Mouse (Mus musculus): ENCODE data around the gene Clasp2. TPM values are rescaled to one million over a fixed set of nuclear protein-coding genes. Genes with fewer than 3 reads are reported as not detected.
"Not testable (repeated sequence)": the region's sequence is repeated elsewhere in the genome, so short reads cannot be mapped to it uniquely, and the experiment has no call there.

The Clasp2 gene
- total RNA-seq, 2 experiments from 2014 or later = 36.9 to 44.7 TPM

- peak; percentile 68 for ATAC-seq (replicated peaks; ENCODE audit: poor library complexity, severe bottlenecking)
These were observed 70.8 kb downstream of the Clasp2 start for GRCm38 (mm10) chr9:113811957-113812670.

GRCm38 (mm10) chr9:113812671-113813001 lies 71.4 kb downstream of the Clasp2 start:
- ATAC-seq (replicated peaks; ENCODE audit: poor library complexity, severe bottlenecking) = no peak

GRCm38 (mm10) chr9:113813086-113813485 lies 71.8 kb downstream of the Clasp2 start:
- no peak for ATAC-seq (replicated peaks; ENCODE audit: poor library complexity, severe bottlenecking)

- ATAC-seq (replicated peaks; ENCODE audit: poor library complexity, severe bottlenecking) = no peak
These were observed 74.6 kb downstream of the Clasp2 start for GRCm38 (mm10) chr9:113815836-113816235.

GRCm38 (mm10) chr9:113822150-113822549 lies 80.9 kb downstream of the Clasp2 start:
- no peak for ATAC-seq (replicated peaks; ENCODE audit: poor library complexity, severe bottlenecking)

- ATAC-seq (replicated peaks; ENCODE audit: poor library complexity, severe bottlenecking) = no peak
These were observed 87.4 kb downstream of the Clasp2 start for GRCm38 (mm10) chr9:113828719-113829118.

GRCm38 (mm10) chr9:113830219-113830618 lies 88.9 kb downstream of the Clasp2 start:
- peak; percentile 59 for ATAC-seq (replicated peaks; ENCODE audit: poor library complexity, severe bottlenecking)

GRCm38 (mm10) chr9:113833481-113833880 lies 92.2 kb downstream of the Clasp2 start:
- ATAC-seq (replicated peaks; ENCODE audit: poor library complexity, severe bottlenecking) = no peak

GRCm38 (mm10) chr9:113837001-113837400 lies 95.7 kb downstream of the Clasp2 start:
- ATAC-seq (replicated peaks; ENCODE audit: poor library complexity, severe bottlenecking) = peak; percentile 71

GRCm38 (mm10) chr9:113837461-113837860 lies 96.2 kb downstream of the Clasp2 start:
- ATAC-seq (replicated peaks; ENCODE audit: poor library complexity, severe bottlenecking) = peak; percentile 73

- no peak for ATAC-seq (replicated peaks; ENCODE audit: poor library complexity, severe bottlenecking)
These were observed 102.8 kb downstream of the Clasp2 start for GRCm38 (mm10) chr9:113844029-113844428.

GRCm38 (mm10) chr9:113855441-113855840 lies 114.2 kb downstream of the Clasp2 start:
- no peak for ATAC-seq (replicated peaks; ENCODE audit: poor library complexity, severe bottlenecking)

GRCm38 (mm10) chr9:113857281-113857928 lies 116.1 kb downstream of the Clasp2 start:
- no peak for ATAC-seq (replicated peaks; ENCODE audit: poor library complexity, severe bottlenecking)

GRCm38 (mm10) chr9:113857929-113858440 lies 116.7 kb downstream of the Clasp2 start:
- no peak for ATAC-seq (replicated peaks; ENCODE audit: poor library complexity, severe bottlenecking)

- peak; percentile 96 for ATAC-seq (replicated peaks; ENCODE audit: poor library complexity, severe bottlenecking)
These were observed 118.1 kb downstream of the Clasp2 start for GRCm38 (mm10) chr9:113859420-113859819.

GRCm38 (mm10) chr9:113863370-113863999 lies 122.2 kb downstream of the Clasp2 start:
- no peak for ATAC-seq (replicated peaks; ENCODE audit: poor library complexity, severe bottlenecking)

- ATAC-seq (replicated peaks; ENCODE audit: poor library complexity, severe bottlenecking) = no peak
These were observed 126.7 kb downstream of the Clasp2 start for GRCm38 (mm10) chr9:113867951-113868350.

GRCm38 (mm10) chr9:113894903-113895302 lies 153.6 kb downstream of the Clasp2 start:
- peak; percentile 88 for ATAC-seq (replicated peaks; ENCODE audit: poor library complexity, severe bottlenecking)

- no peak for ATAC-seq (replicated peaks; ENCODE audit: poor library complexity, severe bottlenecking)
These were observed 161.9 kb downstream of the Clasp2 start for GRCm38 (mm10) chr9:113903136-113903535.

- not testable (repeated sequence) for ATAC-seq (replicated peaks; ENCODE audit: poor library complexity, severe bottlenecking)
These were observed 163.0 kb downstream of the Clasp2 start for GRCm38 (mm10) chr9:113904315-113904714.

GRCm38 (mm10) chr9:113915789-113916188 lies 174.5 kb downstream of the Clasp2 start:
- no peak for ATAC-seq (replicated peaks; ENCODE audit: poor library complexity, severe bottlenecking)
